Mouse (Mus musculus): Measurements from ENCODE around the gene Wdr5. TPM values are rescaled to one million over a fixed set of nuclear protein-coding genes. Genes with fewer than 3 reads are reported as not detected.

Wdr5 gene
- polyA plus RNA-seq, 1 experiment from 2014 or later, result 58.3 TPM

GRCm38 (mm10) chr2:27565316-27566103, 50.6 kb downstream of the Wdr5 start:
- DNase-seq (ENCODE audit: low spot score), result no peak
- Histone ChIP-seq H3K9ac (ENCODE audit: low read length) (no peak overlapping the region), H3K27me3 (replicated peaks; ENCODE audit: control insufficient read depth, insufficient read depth, low read length) (no peaks in the 10 kb centered on the region), H3K4me3 (ENCODE audit: low read depth, low read length) (no peak overlapping the region), H3K9me3 (ENCODE audit: control insufficient read depth, low read length) (no peaks in the 10 kb centered on the region), H3K27ac (ENCODE audit: low read depth) (no peak overlapping the region), H3K4me1 (replicated peaks; ENCODE audit: control insufficient read depth, insufficient read depth, low read length) (0 out of 2 replicates have a peak, but pooled peaks cover 4% of the 10 kb centered on the region), H3K36me3 (ENCODE audit: control insufficient read depth, insufficient read depth, low read length) (no peaks in the 10 kb centered on the region), H3K4me2 (ENCODE audit: low read length) (no peak overlapping the region)
- ATAC-seq (replicated peaks; ENCODE audit: low FRiP score, low TSS enrichment, low read depth), result no peak
- WGBS, result 67% methylated on average over 12 of the region's 12 CpGs

- Histone ChIP-seq H3K9ac (ENCODE audit: low read length) (no peak overlapping the region), H3K4me1 (replicated peaks; ENCODE audit: control insufficient read depth, insufficient read depth, low read length) (peaks cover 16% of the 10 kb centered on the region), H3K27ac (ENCODE audit: low read depth) (no peak overlapping the region), H3K4me2 (ENCODE audit: low read length) (no peak overlapping the region), H3K27me3 (replicated peaks; ENCODE audit: control insufficient read depth, insufficient read depth, low read length) (no peaks in the 10 kb centered on the region), H3K4me3 (ENCODE audit: low read depth, low read length) (no peak overlapping the region), H3K9me3 (ENCODE audit: control insufficient read depth, low read length) (no peaks in the 10 kb centered on the region), H3K36me3 (ENCODE audit: control insufficient read depth, insufficient read depth, low read length) (no peaks in the 10 kb centered on the region)
- 67% methylated on average over 5 of the region's 5 CpGs for WGBS
- no peak for ATAC-seq (replicated peaks; ENCODE audit: low FRiP score, low TSS enrichment, low read depth)
- DNase-seq (ENCODE audit: low spot score), result no peak
Measured at GRCm38 (mm10) chr2:27570856-27571255, 55.9 kb downstream of the Wdr5 start.

GRCm38 (mm10) chr2:27572261-27572793, 57.4 kb downstream of the Wdr5 start:
- 26% methylated on average over 8 of the region's 8 CpGs for WGBS
- ATAC-seq (replicated peaks; ENCODE audit: low FRiP score, low TSS enrichment, low read depth), result 0 out of 2 replicates have a peak, but pooled peaks have one; percentile 26
- H3K4me2 ChIP-seq (ENCODE audit: low read length), result no peak overlapping the region

DNA sequence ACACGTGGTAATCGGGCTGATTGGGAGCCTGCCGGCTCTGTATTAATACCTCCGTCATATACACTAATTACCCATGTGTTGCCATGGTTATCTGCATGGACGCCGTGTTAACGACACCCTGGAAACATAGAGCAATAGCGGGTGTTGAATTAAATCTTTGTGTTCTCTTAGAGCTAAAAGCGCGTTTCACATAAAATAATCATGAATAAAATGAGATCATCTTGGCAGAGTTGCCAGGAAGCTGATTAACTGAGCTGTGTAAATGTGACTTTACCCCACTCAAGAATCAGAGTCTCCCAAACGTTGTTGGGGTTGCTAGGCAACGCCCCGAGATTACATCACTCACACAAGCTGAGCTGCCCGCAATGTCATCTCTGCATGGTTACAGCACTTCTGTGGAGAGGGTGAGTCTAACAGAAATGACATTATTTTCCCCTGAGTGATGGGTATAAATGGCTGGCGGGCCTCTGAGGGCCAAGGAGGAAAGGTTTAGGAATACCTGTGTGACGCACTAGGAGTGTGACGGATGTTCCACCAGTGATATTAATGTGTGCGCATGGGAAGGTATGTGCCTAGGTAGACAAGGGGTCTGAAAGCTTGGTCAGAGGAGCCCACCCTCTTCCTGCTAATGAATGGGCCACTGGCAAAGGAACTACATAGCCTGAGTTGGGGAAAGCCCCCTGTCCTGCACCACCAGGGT, 58.1 kb downstream of the Wdr5 start:
- H3K4me1 ChIP-seq (replicated peaks; ENCODE audit: control insufficient read depth, insufficient read depth, low read length), result peaks cover 16% of the 10 kb centered on the region
- DNase-seq (ENCODE audit: low spot score) (peak; percentile 73), ATAC-seq (replicated peaks; ENCODE audit: low FRiP score, low TSS enrichment, low read depth) (peak; percentile 69; the same call in 1 of the 2 replicates)
- no peaks in the 10 kb centered on the region for H3K36me3 ChIP-seq (ENCODE audit: control insufficient read depth, insufficient read depth, low read length)
- no peak overlapping the region for H3K9ac ChIP-seq (ENCODE audit: low read length)
- no peaks in the 10 kb centered on the region for H3K27me3 ChIP-seq (replicated peaks; ENCODE audit: control insufficient read depth, insufficient read depth, low read length)
- no peak overlapping the region for H3K4me3 ChIP-seq (ENCODE audit: low read depth, low read length)
- peak overlapping the region; percentile 5; the same call in 1 of the 2 replicates for H3K27ac ChIP-seq (ENCODE audit: low read depth)
- H3K9me3 ChIP-seq (ENCODE audit: control insufficient read depth, low read length), result no peaks in the 10 kb centered on the region
- 0 out of 2 replicates have a peak overlapping the region, but pooled peaks have one; percentile 9 for H3K4me2 ChIP-seq (ENCODE audit: low read length)
- WGBS, result 54% methylated on average over 18 of the region's 18 CpGs

More at GRCm38 (mm10) chr2:27572261-27572793, 57.4 kb downstream of the Wdr5 start:
- DNase-seq (ENCODE audit: low spot score), result no peak
- Histone ChIP-seq H3K27ac (ENCODE audit: low read depth) (peak overlapping the region; percentile 55; the same call in 1 of the 2 replicates), H3K4me3 (ENCODE audit: low read depth, low read length) (no peak overlapping the region), H3K36me3 (ENCODE audit: control insufficient read depth, insufficient read depth, low read length) (no peaks in the 10 kb centered on the region), H3K9ac (ENCODE audit: low read length) (no peak overlapping the region), H3K9me3 (ENCODE audit: control insufficient read depth, low read length) (no peaks in the 10 kb centered on the region), H3K4me1 (replicated peaks; ENCODE audit: control insufficient read depth, insufficient read depth, low read length) (peaks cover 16% of the 10 kb centered on the region), H3K27me3 (replicated peaks; ENCODE audit: control insufficient read depth, insufficient read depth, low read length) (no peaks in the 10 kb centered on the region)

- Histone ChIP-seq H3K4me1 (replicated peaks; ENCODE audit: control insufficient read depth, insufficient read depth, low read length) (peaks cover 15% of the 10 kb centered on the region), H3K4me3 (ENCODE audit: low read depth, low read length) (no peak overlapping the region), H3K27me3 (replicated peaks; ENCODE audit: control insufficient read depth, insufficient read depth, low read length) (no peaks in the 10 kb centered on the region), H3K4me2 (ENCODE audit: low read length) (no peak overlapping the region), H3K27ac (ENCODE audit: low read depth) (no peak overlapping the region), H3K36me3 (ENCODE audit: control insufficient read depth, insufficient read depth, low read length) (no peaks in the 10 kb centered on the region), H3K9ac (ENCODE audit: low read length) (no peak overlapping the region), H3K9me3 (ENCODE audit: control insufficient read depth, low read length) (no peaks in the 10 kb centered on the region)
- WGBS, result 71% methylated on average over 8 of the region's 8 CpGs
- DNase-seq (ENCODE audit: low spot score), result no peak
- no peak for ATAC-seq (replicated peaks; ENCODE audit: low FRiP score, low TSS enrichment, low read depth)
Measured at GRCm38 (mm10) chr2:27573628-27573966, 58.6 kb downstream of the Wdr5 start.

DNA sequence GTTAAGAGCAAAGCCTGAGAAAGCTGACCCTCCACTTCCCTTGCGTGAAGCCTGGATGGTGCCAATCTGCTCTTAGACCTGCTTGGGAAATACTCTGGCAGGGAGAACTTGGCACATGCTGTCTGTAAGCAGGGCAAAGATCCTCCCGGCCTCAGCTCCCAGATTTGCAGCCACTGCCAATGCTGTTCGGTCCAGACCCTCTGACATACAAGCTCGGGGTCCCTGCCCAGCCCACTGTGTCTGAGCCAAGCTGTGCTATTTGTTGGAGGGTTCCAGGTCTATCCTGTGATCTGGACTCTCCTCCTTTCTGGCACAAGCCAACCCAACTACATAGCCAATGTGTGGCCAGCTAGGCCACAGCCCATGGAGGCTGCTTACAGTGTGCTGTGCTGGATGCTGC, 61.5 kb downstream of the Wdr5 start:
- DNase-seq (ENCODE audit: low spot score) (no peak), ATAC-seq (replicated peaks; ENCODE audit: low FRiP score, low TSS enrichment, low read depth) (no peak)
- no peak overlapping the region for H3K4me2 ChIP-seq (ENCODE audit: low read length)
- H3K27me3 ChIP-seq (replicated peaks; ENCODE audit: control insufficient read depth, insufficient read depth, low read length), result no peaks in the 10 kb centered on the region
- peaks cover 12% of the 10 kb centered on the region for H3K4me1 ChIP-seq (replicated peaks; ENCODE audit: control insufficient read depth, insufficient read depth, low read length)
- H3K9ac ChIP-seq (ENCODE audit: low read length), result no peak overlapping the region
- H3K9me3 ChIP-seq (ENCODE audit: control insufficient read depth, low read length), result no peaks in the 10 kb centered on the region
- H3K27ac ChIP-seq (ENCODE audit: low read depth), result no peak overlapping the region
- H3K36me3 ChIP-seq (ENCODE audit: control insufficient read depth, insufficient read depth, low read length), result no peaks in the 10 kb centered on the region
- WGBS, result 87% methylated on average over 4 of the region's 4 CpGs
- no peak overlapping the region for H3K4me3 ChIP-seq (ENCODE audit: low read depth, low read length)

DNA sequence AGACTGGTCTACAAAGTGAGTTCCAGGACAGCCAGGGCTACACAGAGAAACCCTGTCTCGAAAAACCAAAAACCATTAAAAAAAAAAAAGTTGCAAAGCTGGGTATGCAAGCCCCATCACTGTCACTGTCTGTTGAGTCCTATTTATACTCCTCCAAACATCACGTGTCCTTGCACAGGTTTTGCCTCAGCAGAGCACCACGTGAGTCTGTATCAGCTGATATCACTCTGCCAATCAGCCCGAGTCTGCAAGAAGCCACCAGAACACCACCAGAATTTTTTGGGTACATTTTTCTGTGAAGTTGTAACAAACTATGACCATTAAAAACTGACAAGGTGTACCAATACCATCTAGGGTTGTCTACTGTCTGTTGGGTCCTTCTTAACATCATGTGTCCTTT, 63.6 kb downstream of the Wdr5 start:
- ATAC-seq (replicated peaks; ENCODE audit: low FRiP score, low TSS enrichment, low read depth), result no peak
- Histone ChIP-seq H3K36me3 (ENCODE audit: control insufficient read depth, insufficient read depth, low read length) (no peaks in the 10 kb centered on the region), H3K4me3 (ENCODE audit: low read depth, low read length) (no peak overlapping the region), H3K4me1 (replicated peaks; ENCODE audit: control insufficient read depth, insufficient read depth, low read length) (no peaks in the 10 kb centered on the region), H3K27me3 (replicated peaks; ENCODE audit: control insufficient read depth, insufficient read depth, low read length) (no peaks in the 10 kb centered on the region), H3K4me2 (ENCODE audit: low read length) (no peak overlapping the region), H3K9me3 (ENCODE audit: control insufficient read depth, low read length) (no peaks in the 10 kb centered on the region), H3K27ac (ENCODE audit: low read depth) (no peak overlapping the region), H3K9ac (ENCODE audit: low read length) (no peak overlapping the region)
- DNase-seq (ENCODE audit: low spot score), result no peak
- 77% methylated on average over 4 of the region's 4 CpGs for WGBS

GRCm38 (mm10) chr2:27582112-27582511, 67.2 kb downstream of the Wdr5 start:
- Histone ChIP-seq H3K27ac (ENCODE audit: low read depth) (no peak overlapping the region), H3K9ac (ENCODE audit: low read length) (no peak overlapping the region), H3K4me3 (ENCODE audit: low read depth, low read length) (no peak overlapping the region), H3K4me1 (replicated peaks; ENCODE audit: control insufficient read depth, insufficient read depth, low read length) (no peaks in the 10 kb centered on the region), H3K27me3 (replicated peaks; ENCODE audit: control insufficient read depth, insufficient read depth, low read length) (no peaks in the 10 kb centered on the region), H3K4me2 (ENCODE audit: low read length) (no peak overlapping the region), H3K9me3 (ENCODE audit: control insufficient read depth, low read length) (no peaks in the 10 kb centered on the region), H3K36me3 (ENCODE audit: control insufficient read depth, insufficient read depth, low read length) (no peaks in the 10 kb centered on the region)
- ATAC-seq (replicated peaks; ENCODE audit: low FRiP score, low TSS enrichment, low read depth) (no peak), DNase-seq (ENCODE audit: low spot score) (no peak)
- WGBS, result 63% methylated on average over 11 of the region's 11 CpGs

Data from intestine, embryonic 14.5 days (tissue).